Mouse (Mus musculus) heart, embryonic 14.5 days (tissue): Measurements from ENCODE around the gene Mterf1b. TPM values are rescaled to one million over a fixed set of nuclear protein-coding genes. Genes with fewer than 3 reads are reported as not detected.

Experiments used
- ATAC-seq: fragments of 200-750 bp; cut with Nextera tagmentation; 2 replicates; pipeline ENCODE4 v1.8.0; 2017; ENCODE audit warnings: low read depth, moderate TSS enrichment; ENCODE audit not compliant: insufficient number of reproducible peaks, insufficient read depth, low FRiP score
- H3K27ac ChIP-seq, 2 experiments: fragments of 200-500 bp in 1 of 2; fragments of 300-500 bp in 1 of 2; sonication (generic) in 1 of 2; replicated peaks in 1 of 2; 2 replicates each; pipeline ENCODE4 v1.5.1; 2012 to 2014; ENCODE audit warnings: low read depth in 2 of 2, low read length in 2 of 2, control low read depth in 1 of 2, mild to moderate bottlenecking in 1 of 2, mixed read lengths in 1 of 2; ENCODE audit not compliant: control insufficient read depth in 1 of 2, insufficient read depth in 1 of 2
- H3K27me3 ChIP-seq: fragments of 300-500 bp; sonication (generic); 2 replicates; pipeline ENCODE4 v1.6.1; 2014; ENCODE audit warnings: mild to moderate bottlenecking, low read length, control low read depth; ENCODE audit not compliant: control insufficient read depth, insufficient read depth
- H3K36me3 ChIP-seq: fragments of 300-500 bp; sonication (generic); 2 replicates; pipeline ENCODE4 v1.6.1; 2014; ENCODE audit warnings: mild to moderate bottlenecking, control low read depth, low read length, mixed read lengths; ENCODE audit not compliant: control insufficient read depth, insufficient read depth
- H3K4me1 ChIP-seq, 2 experiments: fragments of 200-500 bp in 1 of 2; fragments of 300-500 bp in 1 of 2; sonication (generic) in 1 of 2; 2 replicates each; pipeline ENCODE4 v1.6.1; 2012 to 2014; ENCODE audit warnings: low read length in 2 of 2, control low read depth in 1 of 2, mixed read lengths in 1 of 2; ENCODE audit not compliant: control insufficient read depth in 2 of 2, insufficient read depth in 2 of 2
- H3K4me2 ChIP-seq: fragments of 300-500 bp; sonication (generic); 2 replicates; pipeline ENCODE4 v1.6.1; 2014; ENCODE audit warnings: mild to moderate bottlenecking, low read length
- H3K4me3 ChIP-seq, 2 experiments: fragments of 200-500 bp in 1 of 2; fragments of 300-500 bp in 1 of 2; sonication (generic) in 1 of 2; 2 replicates each; pipeline ENCODE4 v1.5.1; 2012 to 2014; ENCODE audit warnings: low read length in 2 of 2, mild to moderate bottlenecking in 2 of 2, control low read depth in 1 of 2, low read depth in 1 of 2, moderate library complexity in 1 of 2; ENCODE audit not compliant: control insufficient read depth in 1 of 2, insufficient read depth in 1 of 2
- H3K9ac ChIP-seq: fragments of 300-500 bp; sonication (generic); 2 replicates; pipeline ENCODE4 v1.6.1; 2014; ENCODE audit warnings: mild to moderate bottlenecking, low read length
- H3K9me3 ChIP-seq: fragments of 300-500 bp; sonication (generic); 2 replicates; pipeline ENCODE4 v1.6.1; 2016; ENCODE audit warnings: low read length, control low read depth; ENCODE audit not compliant: control insufficient read depth
- WGBS: fragments of 180-500 bp; shearing (Covaris S2); extraction: QIAGEN DNeasy Blood & Tissue Kit; methylation state at CpG from one replicate; pipeline ENCODE4 v1.1.7; 2014; 5-methylcytosine and 5-hydroxymethylcytosine counted together
- polyA plus RNA-seq: library from polyadenylated mRNA; unstranded; fragments of >200 nt; fragmentation: Nextera tagmentation; extraction: Ambion mirVana; gene quantifications from 2 replicates; pipeline ENCODE4 v1.2.1, GENCODE M21; 2014

Gene Mterf1b
- polyA plus RNA-seq, 1 experiment from 2014 or later: 3.1 TPM

DNA sequence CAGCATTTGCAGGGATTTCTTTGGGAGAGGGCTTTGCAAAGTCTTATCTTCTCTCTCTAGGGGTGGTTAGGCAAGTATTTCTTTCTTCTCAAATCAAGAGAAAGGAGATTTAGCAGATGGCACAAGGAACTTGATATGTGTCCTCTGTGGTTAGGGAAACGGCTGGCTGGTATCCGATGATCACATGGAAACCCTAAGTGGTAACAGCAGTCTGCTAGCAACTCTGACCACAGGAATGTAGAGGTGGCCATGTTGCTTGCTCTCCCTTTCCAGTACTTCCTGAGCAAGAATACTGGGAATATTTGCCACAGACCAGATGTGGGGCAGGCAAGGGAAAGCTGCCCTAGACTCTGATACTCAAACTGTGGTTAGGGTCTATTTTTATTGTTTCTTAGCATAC lies 53.9 kb downstream of the Mterf1b start:
- WGBS: 29% methylated on average over 2 of the region's 2 CpGs
- ATAC-seq: no peak
- H3K9ac ChIP-seq: no peak overlapping the region

More for the DNA sequence above, 53.9 kb downstream of the Mterf1b start:
- H3K27ac ChIP-seq: no peak overlapping the region
- no peak overlapping the region for H3K4me3 ChIP-seq
- no peak overlapping the region for H3K4me2 ChIP-seq
- H3K27me3 ChIP-seq: no peaks in the 10 kb centered on the region
- no peaks in the 10 kb centered on the region for H3K36me3 ChIP-seq
- no peaks in the 10 kb centered on the region for H3K9me3 ChIP-seq
- H3K4me1 ChIP-seq: no peaks in the 10 kb centered on the region

Other genes with a start within 250 kb of the Mterf1b start
- 30.6 and 35.2 TPM in 2 replicates for gene Cyp51, start 87.6 kb upstream of the Mterf1b start, polyA plus RNA-seq